Comparison of ENCODE assay signal across 10 mouse cellular contexts in genomic region chr10:44266561-44266960, GRCm38 (mm10). TPM values are rescaled to one million over a fixed set of nuclear protein-coding genes. Genes with fewer than 3 reads are reported as not detected.
DNase-seq lines count a peak whose midpoint lies in the region; ATAC-seq and TF ChIP-seq lines count a peak whose summit lies in the region.
"Had no signal": no experiment of that assay in that cellular context is flagged by ENCODE, and none has a peak within 500 bp of the region (broad histone marks: within the 10 kb centered on the region; RNA-seq: fewer than 3 reads in every experiment).

No protein-coding gene starts in this region.

- no peak for ATAC-seq in liver, embryonic 15.5 days (ENCODE audit: insufficient read depth)

- H3K4me3 ChIP-seq in testis, adult 2 months (ENCODE audit: control insufficient read depth, low read depth, low read length): peak overlapping the region; percentile 94; the same call in 1 of the 2 replicates
- peak overlapping the region; percentile 87; the same call in 1 of the 2 replicates for H3K4me3 ChIP-seq in liver, embryonic 15.5 days (replicated peaks)
- H3K4me3 ChIP-seq in thymus, adult 2 months (ENCODE audit: control insufficient read depth, insufficient read depth, low read length): no peak overlapping the region

- H3K27me3 ChIP-seq in testis, adult 2 months (ENCODE audit: control insufficient read depth, insufficient read depth, low read length): no peaks in the 10 kb centered on the region
- no peaks in the 10 kb centered on the region for H3K27me3 ChIP-seq in liver, embryonic 15.5 days
- H3K27me3 ChIP-seq in thymus, adult 2 months (ENCODE audit: control insufficient read depth, insufficient read depth, low read length): no peaks in the 10 kb centered on the region

- no peak overlapping the region for H3K9ac ChIP-seq in liver, embryonic 15.5 days

- DNase-seq in testis, postnatal 14 days (ENCODE audit: low spot score): no peak
- peak; percentile 41 to 53 for DNase-seq in kidney, adult 8-10 months
- no peak for DNase-seq in thymus, adult 2 months
- DNase-seq in cerebellum, adult 9-10 months: no peak
- no peak for DNase-seq in layer of hippocampus, postnatal 10 days (ENCODE audit: low spot score in 2 of 2)
- DNase-seq: heart, postnatal 14 days; right cerebral cortex, postnatal 14 days; thymus, postnatal 4 days had no signal

- H3K27ac ChIP-seq in testis, adult 2 months (ENCODE audit: control insufficient read depth, insufficient read depth, low read depth, low read length): peak overlapping the region; percentile 29; the same call in 1 of the 2 replicates
- no peak overlapping the region for H3K27ac ChIP-seq in liver, embryonic 15.5 days (replicated peaks)
- no peak overlapping the region for H3K27ac ChIP-seq in thymus, adult 2 months (ENCODE audit: control insufficient read depth, insufficient read depth, low read length)

- no peak for TF ChIP-seq POLR2A in testis, adult 2 months (IDR thresholded peaks at IDR 0.05; ENCODE audit: control insufficient read depth, low read depth, low read length)
- TF ChIP-seq POLR2A in thymus, adult 2 months (IDR thresholded peaks at IDR 0.05; ENCODE audit: control insufficient read depth, extremely low read depth, insufficient read depth, low read length, poor library complexity): no peak

- no peak for TF ChIP-seq CTCF in testis, adult 2 months (IDR thresholded peaks at IDR 0.05; ENCODE audit: control insufficient read depth, insufficient read depth, insufficient replicate concordance, low read depth, low read length)
- TF ChIP-seq CTCF in thymus, adult 2 months (IDR thresholded peaks at IDR 0.05; ENCODE audit: borderline replicate concordance, control insufficient read depth, extremely low read depth, insufficient read depth, low read length, poor library complexity): no peak

- H3K9me3 ChIP-seq in liver, embryonic 15.5 days (replicated peaks): no peaks in the 10 kb centered on the region

- peaks cover 4% of the 10 kb centered on the region for H3K4me1 ChIP-seq in testis, adult 2 months (ENCODE audit: control insufficient read depth, insufficient read depth, low read length)
- peaks cover 23% of the 10 kb centered on the region for H3K4me1 ChIP-seq in liver, embryonic 15.5 days (replicated peaks)
- peaks cover 5% of the 10 kb centered on the region for H3K4me1 ChIP-seq in thymus, adult 2 months (replicated peaks; ENCODE audit: control insufficient read depth, insufficient read depth, low read length)

- H3K4me2 ChIP-seq in liver, embryonic 15.5 days: peak overlapping the region; percentile 79; the same call in 1 of the 2 replicates

- H3K36me3 ChIP-seq in testis, adult 2 months (ENCODE audit: control insufficient read depth, insufficient read depth, low read length): no peaks in the 10 kb centered on the region
- H3K36me3 ChIP-seq in liver, embryonic 15.5 days (replicated peaks): no peaks in the 10 kb centered on the region
- no peaks in the 10 kb centered on the region for H3K36me3 ChIP-seq in thymus, adult 2 months (ENCODE audit: control insufficient read depth, insufficient read depth, low read length)

RNA-seq across cellular contexts. Expression of gene Atg5, which starts 1.6 kb away (rescaled TPM):
- polyA plus RNA-seq in testis, adult 2 months (2012; rRNA removed): 2.0 and 2.5 TPM in 2 replicates
- 16.8 and 19.9 TPM in 2 replicates for polyA plus RNA-seq in liver, embryonic 15.5 days (2015; fragmentation: Nextera tagmentation; extraction: Ambion mirVana)
- 9.8 and 11.6 TPM in 2 replicates for polyA plus RNA-seq in thymus, adult 2 months (2012; rRNA removed)
- 10 to 100 TPM; 21.4 to 23.2 TPM for total RNA-seq in layer of hippocampus, postnatal 10 days (2021)

Comparison
In these comparisons a context has a peak if more than half of its experiments do, and no peak if none do; other contexts are left out.
1. DNase-seq: peak in kidney, adult 8-10 months (2 of 2); none in testis, postnatal 14 days (single experiment), thymus, adult 2 months (single experiment), cerebellum, adult 9-10 months (single experiment) and layer of hippocampus, postnatal 10 days (0 of 2).